In genomic region chr7:101012541-101012940, GRCm38 (mm10) we compare ENCODE assay signal across 9 mouse cellular contexts. TPM values are rescaled to one million over a fixed set of nuclear protein-coding genes. Genes with fewer than 3 reads are reported as not detected.
A peak's percentile ranks its signal among the peaks of the same experiment; 100 is the strongest.
DNase-seq lines count a peak whose midpoint lies in the region; ATAC-seq and TF ChIP-seq lines count a peak whose summit lies in the region.
"Had no signal": no experiment of that assay in that cellular context is flagged by ENCODE, and none has a peak within 500 bp of the region (broad histone marks: within the 10 kb centered on the region; RNA-seq: fewer than 3 reads in every experiment).

Gene P2ry2, minus strand, starts transcription at chr7:101012866.

- no peaks in the 10 kb centered on the region for H3K36me3 ChIP-seq in liver, adult 2 months (ENCODE audit: control insufficient read depth, insufficient read depth, low read length)
- no peaks in the 10 kb centered on the region for H3K36me3 ChIP-seq in intestine, postnatal 0 days (ENCODE audit: control insufficient read depth, insufficient read depth)
- no peaks in the 10 kb centered on the region for H3K36me3 ChIP-seq in neural tube, embryonic 15.5 days
- H3K36me3 ChIP-seq: G1E had no signal

- H3K27me3 ChIP-seq in liver, adult 2 months (ENCODE audit: control insufficient read depth, insufficient read depth, low read length) = no peaks in the 10 kb centered on the region
- H3K27me3 ChIP-seq in intestine, postnatal 0 days (replicated peaks; ENCODE audit: control insufficient read depth, insufficient read depth, low read length) = 0 out of 2 replicates have a peak, but pooled peaks cover 8% of the 10 kb centered on the region
- H3K27me3 ChIP-seq in neural tube, embryonic 15.5 days (replicated peaks) = peaks cover 42% of the 10 kb centered on the region

- H3K27ac ChIP-seq in liver, adult 2 months (replicated peaks; ENCODE audit: insufficient read depth, low read depth, low read length) = peak within 1 kb of the TSS; percentile 92
- peak within 1 kb of the TSS; percentile 42; the same call in 1 of the 2 replicates for H3K27ac ChIP-seq in intestine, postnatal 0 days (ENCODE audit: low read depth, low read length)
- H3K27ac ChIP-seq in neural tube, embryonic 15.5 days (replicated peaks) = no peak within 1 kb of the TSS

- DNase-seq in liver, adult 2 months (ENCODE audit: extremely low read depth, low read depth, low spot score) = no peak
- DNase-seq in liver = no peak
- no peak for DNase-seq in gastrocnemius, postnatal 36 days
- no peak for DNase-seq in urinary bladder, postnatal 25 days (ENCODE audit: low spot score)
- no peak for DNase-seq in layer of hippocampus, adult 9-11 months
- no peak for DNase-seq in left cerebral cortex, postnatal 10 days (ENCODE audit: extremely low spot score in 1 of 2, low spot score in 2 of 2)

- TF ChIP-seq CTCF in liver, adult 2 months (IDR thresholded peaks at IDR 0.05; ENCODE audit: low read depth, low read length) = no peak
- no peak for TF ChIP-seq CTCF in intestine, postnatal 0 days (IDR thresholded peaks at IDR 0.05; ENCODE audit: low read depth)

- intact Hi-C loops in gastrocnemius, postnatal 36 days (cut with DNase I) = loop anchor here (2.0 kb wide), 1 partner anchor 38 kb away; no protein-coding TSS in a partner anchor
- intact Hi-C loops in left cerebral cortex, postnatal 10 days (cut with DNase I) = no loop called here

- H3K9ac ChIP-seq in liver, adult 2 months (ENCODE audit: low read depth, low read length) = peak within 1 kb of the TSS; percentile 93
- H3K9ac ChIP-seq in intestine, postnatal 0 days (ENCODE audit: low read depth, low read length) = peak within 1 kb of the TSS; percentile 55
- H3K9ac ChIP-seq in neural tube, embryonic 15.5 days (replicated peaks) = peak within 1 kb of the TSS; percentile 41

- H3K79me2 ChIP-seq in liver, adult 2 months (ENCODE audit: control insufficient read depth, insufficient read depth, low read length) = peaks cover 8% of the 10 kb centered on the region; the same call in 1 of the 2 replicates

- TF ChIP-seq POLR2A in liver, adult 2 months (IDR thresholded peaks at IDR 0.05; ENCODE audit: extremely low read depth, insufficient read depth, low read length) = no peak

- H3K4me3 ChIP-seq in liver, adult 2 months (ENCODE audit: insufficient read depth, low read depth, low read length) = peak within 1 kb of the TSS; percentile 76
- H3K4me3 ChIP-seq in intestine, postnatal 0 days (ENCODE audit: low read depth, low read length) = peak within 1 kb of the TSS; percentile 48
- H3K4me3 ChIP-seq in neural tube, embryonic 15.5 days (replicated peaks) = peak within 1 kb of the TSS; percentile 47

- no peaks in the 10 kb centered on the region for H3K9me3 ChIP-seq in intestine, postnatal 0 days (ENCODE audit: control insufficient read depth)
- no peaks in the 10 kb centered on the region for H3K9me3 ChIP-seq in neural tube, embryonic 15.5 days (replicated peaks)
- H3K9me3 ChIP-seq: G1E had no signal

- no peak for ATAC-seq in intestine, postnatal 0 days
- no peak for ATAC-seq in neural tube, embryonic 15.5 days (ENCODE audit: low FRiP score)

- H3K4me1 ChIP-seq in liver, adult 2 months (ENCODE audit: control insufficient read depth, insufficient read depth, low read length) = peaks cover 12% of the 10 kb centered on the region
- H3K4me1 ChIP-seq in intestine, postnatal 0 days (replicated peaks; ENCODE audit: control insufficient read depth, insufficient read depth, low read length) = no peaks in the 10 kb centered on the region
- peaks cover 28% of the 10 kb centered on the region for H3K4me1 ChIP-seq in neural tube, embryonic 15.5 days

- peak within 1 kb of the TSS; percentile 95 for H3K4me2 ChIP-seq in intestine, postnatal 0 days (replicated peaks; ENCODE audit: low read depth)
- H3K4me2 ChIP-seq in neural tube, embryonic 15.5 days = peak within 1 kb of the TSS; percentile 98

- WGBS in liver, adult 2 months = 81% methylated on average over 4 of the region's 4 CpGs
- WGBS in intestine, postnatal 0 days = 89% methylated on average over 4 of the region's 4 CpGs
- WGBS in neural tube, embryonic 15.5 days = 69% methylated on average over 4 of the region's 4 CpGs

RNA-seq across cellular contexts. Expression of gene P2ry2, which starts in this region (rescaled TPM):
- 4.1 and 5.4 TPM in 2 replicates for total RNA-seq in liver, adult 2 months (2014; rRNA removed)
- polyA plus RNA-seq in liver, adult 2 months (2012; rRNA removed) = 13.4 and 15.4 TPM in 2 replicates
- 10 to 100 TPM; 29.6 to 44.9 TPM for total RNA-seq in gastrocnemius, postnatal 36 days (2021)
- polyA plus RNA-seq in intestine, postnatal 0 days (2015; fragmentation: Nextera tagmentation; extraction: Ambion mirVana) = 2.0 and 2.6 TPM in 2 replicates
- 0.81 and 1.5 TPM in 2 replicates for polyA plus RNA-seq in neural tube, embryonic 15.5 days (2015; fragmentation: Nextera tagmentation; extraction: Ambion mirVana)
- total RNA-seq in left cerebral cortex, postnatal 10 days (2021) = under 1 TPM; 0.58 to 0.67 TPM
- polyA plus RNA-seq: G1E had no signal

Comparison
In these comparisons a context has a peak if more than half of its experiments do, and no peak if none do; other contexts are left out.
1. H3K9ac ChIP-seq: peak in every context shown above with its lines; median percentile 93 in liver, adult 2 months; 55 in intestine, postnatal 0 days; 41 in neural tube, embryonic 15.5 days.